Mouse (Mus musculus) midbrain, embryonic 15.5 days (tissue): ENCODE data around the gene Intu. TPM values are rescaled to one million over a fixed set of nuclear protein-coding genes. Genes with fewer than 3 reads are reported as not detected.

Experiments
- ATAC-seq: fragments of 200-750 bp; cut with Nextera tagmentation; replicated peaks from 2 replicates; pipeline ENCODE4 v1.8.0; 2017; ENCODE audit warnings: moderate TSS enrichment
- H3K27ac ChIP-seq: fragments of 300-500 bp; sonication (generic); 2 replicates; pipeline ENCODE4 v1.5.1; 2015; ENCODE audit warnings: mild to moderate bottlenecking, inconsistent platforms
- H3K27me3 ChIP-seq: fragments of 300-500 bp; sonication (generic); replicated peaks from 2 replicates; pipeline ENCODE4 v1.6.1; 2015; ENCODE audit warnings: inconsistent platforms
- H3K36me3 ChIP-seq: fragments of 300-500 bp; sonication (generic); replicated peaks from 2 replicates; pipeline ENCODE4 v1.6.1; 2015; ENCODE audit warnings: inconsistent platforms
- H3K4me1 ChIP-seq: fragments of 300-500 bp; sonication (generic); 2 replicates; pipeline ENCODE4 v1.6.1; 2015; ENCODE audit warnings: inconsistent platforms
- H3K4me2 ChIP-seq: fragments of 300-500 bp; sonication (generic); 2 replicates; pipeline ENCODE4 v1.6.1; 2015; ENCODE audit warnings: inconsistent platforms, mild to moderate bottlenecking, moderate library complexity
- H3K4me3 ChIP-seq: fragments of 300-500 bp; sonication (generic); 2 replicates; pipeline ENCODE4 v1.5.1; 2015; ENCODE audit warnings: mild to moderate bottlenecking, inconsistent platforms
- H3K9ac ChIP-seq: fragments of 300-500 bp; sonication (generic); 2 replicates; pipeline ENCODE4 v1.6.1; 2015; ENCODE audit warnings: mild to moderate bottlenecking, inconsistent platforms
- H3K9me3 ChIP-seq: fragments of 300-500 bp; sonication (generic); 2 replicates; pipeline ENCODE4 v1.6.1; 2016; ENCODE audit warnings: inconsistent platforms
- WGBS: fragments of 180-500 bp; shearing (Covaris S2); methylation state at CpG from one replicate; pipeline ENCODE4 v1.1.7; 2015; ENCODE audit warnings: mixed read lengths; 5-methylcytosine and 5-hydroxymethylcytosine counted together
- polyA plus RNA-seq: library from polyadenylated mRNA; unstranded; fragments of >200 nt; fragmentation: Nextera tagmentation; extraction: Ambion mirVana; gene quantifications from 2 replicates; pipeline ENCODE4 v1.2.1, GENCODE M21; 2015

Intu gene
- polyA plus RNA-seq, 1 experiment from 2014 or later, result 3.2 TPM

- 74% methylated on average over 10 of the region's 10 CpGs for WGBS
- no peaks in the 10 kb centered on the region for H3K9me3 ChIP-seq
Measured at GRCm38 (mm10) chr3:40693435-40693834, 162.3 kb downstream of the Intu start.

GRCm38 (mm10) chr3:40693960-40694359, 162.9 kb downstream of the Intu start:
- no peaks in the 10 kb centered on the region for H3K4me1 ChIP-seq
- no peak overlapping the region for H3K9ac ChIP-seq
- no peak overlapping the region for H3K4me3 ChIP-seq
- H3K36me3 ChIP-seq, result no peaks in the 10 kb centered on the region
- 90% methylated on average over 7 of the region's 7 CpGs for WGBS
- H3K27me3 ChIP-seq, result no peaks in the 10 kb centered on the region
- ATAC-seq, result no peak
- H3K9me3 ChIP-seq, result no peaks in the 10 kb centered on the region
- no peak overlapping the region for H3K27ac ChIP-seq
- H3K4me2 ChIP-seq, result no peak overlapping the region

More at GRCm38 (mm10) chr3:40693435-40693834, 162.3 kb downstream of the Intu start:
- Histone ChIP-seq H3K9ac (no peak overlapping the region), H3K4me2 (no peak overlapping the region), H3K4me3 (no peak overlapping the region), H3K27ac (no peak overlapping the region), H3K27me3 (no peaks in the 10 kb centered on the region), H3K36me3 (no peaks in the 10 kb centered on the region), H3K4me1 (no peaks in the 10 kb centered on the region)
- ATAC-seq, result no peak

DNA sequence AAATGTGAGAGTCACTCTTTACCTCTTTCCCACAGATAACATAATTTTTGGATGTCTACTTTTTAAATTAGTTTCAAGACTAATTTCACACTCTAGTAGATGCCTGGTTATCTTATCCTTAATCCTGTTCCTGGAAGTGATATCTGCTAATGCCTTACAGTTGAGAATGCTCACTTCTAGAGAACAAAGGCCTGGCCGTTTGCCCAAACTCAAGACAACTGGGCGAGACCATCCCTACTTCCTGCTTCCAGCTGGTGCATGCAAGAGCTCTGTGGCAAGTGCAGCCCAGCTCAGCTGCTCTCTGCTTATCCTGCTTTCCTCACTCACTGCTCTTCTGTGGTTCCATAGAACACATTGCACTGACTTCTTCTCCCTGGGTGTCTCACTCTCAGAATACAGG, 163.4 kb downstream of the Intu start:
- WGBS, result 41% methylated on average over 2 of the region's 2 CpGs
- Histone ChIP-seq H3K9ac (no peak overlapping the region), H3K36me3 (no peaks in the 10 kb centered on the region), H3K27ac (no peak overlapping the region), H3K4me3 (no peak overlapping the region), H3K4me2 (no peak overlapping the region), H3K4me1 (no peaks in the 10 kb centered on the region), H3K9me3 (no peaks in the 10 kb centered on the region), H3K27me3 (no peaks in the 10 kb centered on the region)
- ATAC-seq, result no peak

DNA sequence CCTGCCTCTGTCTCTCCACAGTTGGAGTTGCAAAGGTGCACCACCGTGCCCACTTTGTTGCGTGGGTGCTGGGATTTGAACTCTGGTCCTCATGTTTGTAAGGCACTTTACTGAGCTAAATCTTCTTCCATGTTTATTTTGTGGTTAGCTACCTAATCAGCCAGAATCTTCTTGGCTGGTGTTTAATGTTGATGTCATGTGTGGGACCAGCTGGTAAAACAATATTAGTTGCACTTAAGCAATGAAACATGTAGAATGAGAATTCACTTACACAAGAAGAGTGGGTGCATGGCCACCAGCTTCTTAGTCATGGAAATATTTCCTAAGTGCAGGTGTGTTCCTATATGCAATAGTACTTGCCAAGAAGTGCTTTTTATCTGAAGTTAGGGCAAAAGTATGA, 164.1 kb downstream of the Intu start:
- Histone ChIP-seq H3K4me1 (no peaks in the 10 kb centered on the region), H3K4me3 (no peak overlapping the region), H3K27me3 (no peaks in the 10 kb centered on the region), H3K4me2 (no peak overlapping the region), H3K9ac (no peak overlapping the region), H3K36me3 (no peaks in the 10 kb centered on the region), H3K27ac (no peak overlapping the region), H3K9me3 (no peaks in the 10 kb centered on the region)
- WGBS, result 95% methylated on average over 2 of the region's 2 CpGs
- ATAC-seq, result no peak

GRCm38 (mm10) chr3:40698834-40699233, 167.7 kb downstream of the Intu start:
- H3K36me3 ChIP-seq, result no peaks in the 10 kb centered on the region
- ATAC-seq, result no peak
- H3K4me3 ChIP-seq, result no peak overlapping the region
- H3K27me3 ChIP-seq, result no peaks in the 10 kb centered on the region
- no peaks in the 10 kb centered on the region for H3K9me3 ChIP-seq
- H3K4me2 ChIP-seq, result no peak overlapping the region
- no peak overlapping the region for H3K27ac ChIP-seq
- 87% methylated on average over 3 of the region's 3 CpGs for WGBS
- no peaks in the 10 kb centered on the region for H3K4me1 ChIP-seq
- H3K9ac ChIP-seq, result no peak overlapping the region

DNA sequence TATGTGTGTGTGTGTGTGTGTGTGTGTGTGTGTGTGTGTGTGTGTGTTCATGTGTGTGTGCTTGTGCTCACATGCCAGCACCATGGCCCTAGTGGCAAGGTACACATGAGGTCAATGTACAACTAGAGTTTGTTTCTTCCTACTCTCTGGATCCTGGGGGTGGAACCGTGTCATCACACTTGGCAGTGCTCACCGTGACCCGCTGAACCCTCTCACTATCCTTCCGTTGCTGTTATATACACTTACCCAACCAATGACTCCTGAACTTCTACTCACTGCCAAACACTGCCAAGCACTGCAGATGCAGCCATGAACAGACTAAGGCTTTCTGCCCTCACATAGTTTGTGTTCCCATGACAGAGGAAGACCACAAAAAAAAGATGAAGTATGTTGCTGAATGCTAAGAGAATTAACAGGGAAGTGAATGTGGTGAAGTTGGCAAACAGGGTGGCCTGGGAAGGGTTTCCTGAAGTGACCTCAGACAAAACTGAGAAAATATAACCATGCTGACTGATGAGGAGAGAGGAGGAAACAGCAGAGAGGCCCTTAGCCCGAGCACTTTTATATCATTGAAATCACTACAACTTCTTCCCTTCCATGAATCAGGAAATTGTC, 173.8 kb downstream of the Intu start:
- H3K36me3 ChIP-seq, result no peaks in the 10 kb centered on the region
- H3K4me2 ChIP-seq, result no peak overlapping the region
- no peak for ATAC-seq
- no peaks in the 10 kb centered on the region for H3K4me1 ChIP-seq
- H3K9me3 ChIP-seq, result no peaks in the 10 kb centered on the region
- no peak overlapping the region for H3K27ac ChIP-seq
- no peak overlapping the region for H3K9ac ChIP-seq
- no peaks in the 10 kb centered on the region for H3K27me3 ChIP-seq
- WGBS, result 88% methylated on average over 5 of the region's 5 CpGs
- no peak overlapping the region for H3K4me3 ChIP-seq

DNA sequence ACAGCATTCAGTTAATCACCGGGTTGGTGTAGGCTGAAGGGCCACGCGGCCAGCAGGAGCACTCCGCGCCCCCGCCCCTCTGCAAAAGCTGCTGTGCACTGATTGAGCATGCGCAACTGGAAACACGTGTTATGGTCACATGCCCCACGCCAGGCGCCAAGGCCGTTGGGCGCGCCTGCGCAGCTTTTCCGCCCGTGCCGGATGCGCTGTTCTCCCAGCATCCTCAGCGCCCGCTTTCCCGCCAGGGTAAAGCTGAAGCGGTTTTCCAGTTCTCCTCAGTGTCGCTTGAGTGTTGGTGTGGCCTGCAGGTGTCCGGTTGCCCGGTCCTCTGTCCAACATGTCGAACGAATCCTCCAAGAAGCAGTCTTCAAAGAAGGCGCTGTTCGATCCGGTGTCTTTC, 177.6 kb downstream of the Intu start, which contains the start of gene Slc25a31:
Slc25a31 (plus strand) TSS at position 201 of the 400 bp plus-strand sequence.
- Histone ChIP-seq H3K27ac (no peak within 1 kb of the TSS), H3K4me2 (no peak within 1 kb of the TSS), H3K9me3 (no peaks in the 10 kb centered on the region), H3K4me1 (no peaks in the 10 kb centered on the region), H3K9ac (no peak within 1 kb of the TSS), H3K4me3 (no peak within 1 kb of the TSS), H3K27me3 (no peaks in the 10 kb centered on the region), H3K36me3 (no peaks in the 10 kb centered on the region)
- ATAC-seq, result no peak
- WGBS, result 91% methylated on average over 30 of the region's 30 CpGs

GRCm38 (mm10) chr3:40716056-40716455, 185.0 kb downstream of the Intu start:
- WGBS, result 56% methylated on average over 1 of the region's 1 CpGs
- H3K27ac ChIP-seq, result no peak overlapping the region
- no peaks in the 10 kb centered on the region for H3K4me1 ChIP-seq
- H3K4me3 ChIP-seq, result no peak overlapping the region
- H3K9ac ChIP-seq, result no peak overlapping the region
- H3K27me3 ChIP-seq, result no peaks in the 10 kb centered on the region
- H3K36me3 ChIP-seq, result no peaks in the 10 kb centered on the region
- no peak for ATAC-seq
- H3K4me2 ChIP-seq, result no peak overlapping the region
- no peaks in the 10 kb centered on the region for H3K9me3 ChIP-seq

- Histone ChIP-seq H3K27ac (no peak overlapping the region), H3K36me3 (no peaks in the 10 kb centered on the region), H3K9me3 (no peaks in the 10 kb centered on the region), H3K4me2 (no peak overlapping the region), H3K27me3 (no peaks in the 10 kb centered on the region), H3K4me1 (no peaks in the 10 kb centered on the region), H3K4me3 (no peak overlapping the region), H3K9ac (no peak overlapping the region)
- WGBS, result 88% methylated on average over 3 of the region's 3 CpGs
- ATAC-seq, result no peak
Measured at GRCm38 (mm10) chr3:40719022-40719421, 187.9 kb downstream of the Intu start.

DNA sequence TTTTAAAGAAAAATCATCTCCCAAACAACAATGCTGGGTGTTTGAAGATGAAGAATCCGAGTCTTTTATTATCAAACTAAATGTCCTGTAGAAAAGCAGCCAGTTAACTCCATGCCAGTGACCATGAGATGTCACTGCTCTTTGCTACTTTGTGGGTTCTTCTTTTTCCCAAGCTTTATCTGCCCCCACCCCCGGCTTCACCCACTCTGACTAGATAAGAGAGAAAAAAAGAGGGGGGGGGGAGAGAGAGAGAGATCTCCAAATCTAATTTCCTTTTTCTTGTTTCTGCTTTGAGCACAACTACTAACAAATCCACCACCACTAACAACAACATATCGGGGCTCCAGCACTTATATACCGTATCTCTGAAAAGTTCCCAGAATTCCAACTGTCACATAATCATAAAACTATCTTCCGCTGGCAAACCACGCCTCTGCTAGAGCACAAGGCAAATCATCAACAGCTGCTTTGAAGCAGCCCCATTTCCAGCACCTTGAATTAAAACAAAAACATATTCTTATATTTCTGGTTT, 207.4 kb downstream of the Intu start:
- H3K9ac ChIP-seq, result no peak overlapping the region
- no peak overlapping the region for H3K4me3 ChIP-seq
- 87% methylated on average over 6 of the region's 6 CpGs for WGBS
- H3K36me3 ChIP-seq, result no peaks in the 10 kb centered on the region
- H3K27ac ChIP-seq, result no peak overlapping the region
- H3K4me2 ChIP-seq, result no peak overlapping the region
- H3K4me1 ChIP-seq, result no peaks in the 10 kb centered on the region
- no peaks in the 10 kb centered on the region for H3K9me3 ChIP-seq
- H3K27me3 ChIP-seq, result no peaks in the 10 kb centered on the region
- no peak for ATAC-seq

DNA sequence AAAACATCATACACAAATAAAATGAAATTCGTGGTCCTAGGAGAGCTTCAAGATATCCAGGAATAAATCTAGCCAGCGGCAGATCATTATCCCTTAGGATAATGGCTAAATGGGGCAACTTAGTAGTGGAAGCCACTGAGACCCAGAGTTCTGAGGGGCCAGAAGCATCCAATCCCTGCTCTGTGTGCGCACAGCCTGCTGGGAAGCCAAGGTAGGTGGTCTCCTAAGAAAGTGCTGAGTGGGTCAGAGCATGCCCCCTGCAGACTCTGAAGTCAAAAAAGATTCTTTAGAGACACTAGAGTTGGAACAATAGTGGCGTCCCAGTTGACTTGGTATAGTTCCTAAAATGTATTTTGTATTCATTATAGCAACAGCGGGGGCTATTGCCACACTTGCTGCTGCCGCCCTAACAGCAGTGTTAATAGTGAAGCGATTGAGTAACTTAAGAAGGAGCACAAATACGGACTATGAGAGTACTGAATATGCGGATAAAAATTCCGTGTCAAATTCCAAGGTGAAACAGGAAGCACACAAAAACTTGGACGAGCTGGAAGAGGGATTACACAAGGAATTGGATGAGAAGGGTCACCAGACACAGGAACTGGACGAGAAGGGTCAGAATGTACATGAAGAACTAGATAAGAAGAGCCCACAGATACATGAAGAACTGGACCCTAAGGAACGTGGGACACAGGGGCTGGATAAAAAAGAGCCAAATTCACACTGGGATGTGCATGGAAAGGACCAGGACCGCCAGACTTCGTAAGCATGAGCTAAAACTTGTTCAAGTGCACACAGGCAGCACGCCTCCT, 213.1 kb downstream of the Intu start, which contains the start of gene Hspa4l:
Hspa4l (plus strand) TSS at position 472 of the 812 bp plus-strand sequence.
- peaks cover 15% of the 10 kb centered on the region for H3K4me1 ChIP-seq
- H3K9ac ChIP-seq, result peak within 1 kb of the TSS; percentile 96
- 12% methylated on average over 16 of the region's 16 CpGs for WGBS
- no peaks in the 10 kb centered on the region for H3K27me3 ChIP-seq
- H3K4me2 ChIP-seq, result peak within 1 kb of the TSS; percentile 94
- no peaks in the 10 kb centered on the region for H3K9me3 ChIP-seq
- peak within 1 kb of the TSS; percentile 94 for H3K27ac ChIP-seq
- no peaks in the 10 kb centered on the region for H3K36me3 ChIP-seq
- peak within 1 kb of the TSS; percentile 99 for H3K4me3 ChIP-seq
- ATAC-seq, result no peak

GRCm38 (mm10) chr3:40744836-40745660, 214.0 kb downstream of the Intu start:
- Histone ChIP-seq H3K4me1 (peaks cover 15% of the 10 kb centered on the region), H3K27ac (peak overlapping the region; percentile 94), H3K36me3 (no peaks in the 10 kb centered on the region), H3K9ac (peak overlapping the region; percentile 96), H3K4me2 (peak overlapping the region; percentile 94), H3K27me3 (no peaks in the 10 kb centered on the region), H3K4me3 (peak overlapping the region; percentile 99), H3K9me3 (no peaks in the 10 kb centered on the region)
- peak; percentile 98 for ATAC-seq
- under 1% methylated on average over 77 of the region's 93 CpGs for WGBS
